Mouse (Mus musculus) liver, adult (tissue): ENCODE data around the gene Ypel4.
A peak's percentile ranks its signal among the peaks of the same experiment; 100 is the strongest.

Experiments
- GATA4 ChIP-seq: IDR thresholded peaks from 2 replicates; pipeline ENCODE4 v1.6.1; 2014; ENCODE audit warnings: mild to moderate bottlenecking, low read length; ENCODE audit not compliant: insufficient replicate concordance

The Ypel4 gene

DNA sequence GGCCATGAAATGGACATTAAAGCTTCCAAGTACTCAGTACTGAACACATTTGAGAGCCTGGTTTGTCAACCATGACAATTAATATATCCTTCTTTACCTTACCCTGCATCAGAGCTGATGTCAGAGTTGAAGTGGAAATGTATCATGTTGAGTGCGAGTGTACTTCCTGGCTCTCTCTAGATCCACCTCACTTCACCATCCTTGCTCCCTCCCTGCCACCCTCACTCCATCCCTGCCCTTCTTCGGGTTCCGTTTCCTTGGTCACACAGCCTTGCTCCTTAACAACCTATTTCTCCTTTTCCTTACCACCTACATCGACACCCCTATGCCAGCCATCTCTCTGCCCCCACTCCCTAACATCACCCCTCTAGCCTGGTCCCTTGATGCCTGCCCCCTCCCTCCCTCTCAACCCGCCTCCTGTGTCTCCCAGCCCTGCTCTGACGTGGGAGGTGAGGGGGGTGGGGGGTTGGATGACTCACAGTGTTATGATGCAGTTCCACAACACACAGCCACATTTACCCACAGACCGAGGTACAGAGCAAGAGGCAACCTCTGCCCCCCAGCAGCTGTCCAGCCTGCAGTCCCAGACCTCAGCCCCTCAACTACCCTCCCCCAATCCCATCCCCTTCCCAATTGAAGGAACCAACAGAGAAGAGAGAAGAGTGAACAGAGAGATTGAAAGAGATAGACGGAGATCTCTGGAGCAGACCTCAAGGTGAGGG lies at the start of gene Ypel4:
TSS of gene Ypel4 (plus strand) at position 480 of the 722 bp plus-strand sequence.
- no peak for TF ChIP-seq GATA4

DNA sequence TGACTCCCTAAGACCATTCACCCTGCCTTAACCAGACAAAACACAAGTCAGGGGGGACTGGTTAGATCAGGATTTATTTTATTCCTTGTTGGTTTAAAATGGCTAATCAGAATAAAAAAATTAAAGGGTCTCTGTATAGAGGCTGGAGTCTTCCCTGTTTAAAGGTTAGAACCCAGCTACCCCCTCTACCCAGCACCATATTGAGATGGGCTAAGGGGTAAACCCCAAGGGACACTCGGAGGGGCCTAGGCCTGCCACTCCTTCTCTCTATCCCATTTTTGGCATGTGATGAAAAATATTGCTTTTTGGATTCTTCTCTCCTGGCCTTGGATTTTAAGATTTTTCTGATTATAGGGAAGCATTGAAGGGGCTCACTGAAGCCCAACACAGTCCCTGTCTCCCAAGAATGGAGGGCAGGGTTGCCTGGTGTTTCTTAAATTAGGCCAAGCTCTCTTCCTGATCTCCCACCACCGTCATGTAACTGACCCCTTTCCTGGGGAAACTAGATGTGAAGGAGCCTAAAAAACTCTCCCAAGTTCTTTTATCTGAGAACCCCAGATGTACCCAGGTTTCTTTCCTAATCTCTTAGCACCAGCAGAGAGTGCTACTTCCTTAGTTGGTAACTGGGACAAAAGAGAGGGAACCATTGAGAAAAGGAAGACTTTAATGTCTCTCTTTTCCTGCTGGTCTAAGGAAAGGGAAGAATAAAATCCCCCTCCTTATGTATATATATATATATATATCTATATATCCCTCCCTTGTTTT lies 45.6 kb upstream of the Ypel4 start:
- no peak for TF ChIP-seq GATA4

DNA sequence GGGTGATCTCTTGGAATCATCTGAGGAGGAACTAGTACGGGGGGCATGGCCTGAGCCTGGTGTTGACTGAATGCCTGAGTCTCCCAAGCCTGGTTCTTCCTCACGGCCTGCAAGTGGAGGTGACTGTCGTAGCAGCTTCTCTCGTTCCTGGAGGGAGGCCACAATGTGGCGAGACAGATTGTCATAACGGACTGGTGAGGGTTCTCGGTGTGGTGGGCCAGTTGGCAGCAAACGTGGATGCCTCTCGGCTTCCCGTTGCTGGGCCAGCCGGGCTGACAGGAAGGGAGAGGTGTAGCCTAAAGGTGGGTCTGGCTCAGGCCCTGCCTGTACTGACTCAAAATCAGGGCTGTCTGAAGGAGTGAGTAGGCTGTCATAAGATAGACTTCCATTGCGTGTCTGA lies 43.8 kb upstream of the Ypel4 start:
- TF ChIP-seq GATA4, result no peak

DNA sequence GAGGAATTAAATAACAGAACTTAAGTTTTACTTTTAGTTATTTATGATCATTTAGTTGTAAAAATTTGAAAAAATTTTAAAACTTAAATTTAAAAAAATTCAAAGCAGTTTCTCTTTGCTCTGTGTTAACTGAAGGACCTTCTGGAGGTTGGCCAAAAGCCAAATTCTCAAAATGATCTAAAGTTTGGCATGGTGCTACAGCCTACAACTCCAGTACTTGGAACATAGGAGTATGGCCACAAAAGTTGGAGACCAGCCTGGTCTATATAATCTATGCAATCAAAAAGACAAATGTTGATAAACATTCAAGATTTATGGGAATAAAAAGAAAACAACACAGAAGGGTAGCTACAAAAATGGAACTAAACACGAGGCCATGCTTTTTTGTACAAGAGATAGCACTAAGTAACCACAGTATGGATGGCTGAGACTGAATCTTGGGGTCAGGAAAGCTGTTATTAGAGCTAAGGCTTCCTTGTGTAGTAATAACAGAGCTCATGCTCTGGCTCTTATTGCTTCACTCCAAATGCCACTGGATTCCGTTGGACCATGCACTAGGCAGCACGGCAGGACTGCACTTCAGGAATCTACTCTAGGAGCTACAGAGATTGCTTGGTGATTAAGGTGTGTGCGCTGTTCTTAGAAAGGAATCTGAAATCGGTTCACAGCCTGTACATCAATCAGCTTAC lies 38.7 kb upstream of the Ypel4 start:
- TF ChIP-seq GATA4, result no peak

DNA sequence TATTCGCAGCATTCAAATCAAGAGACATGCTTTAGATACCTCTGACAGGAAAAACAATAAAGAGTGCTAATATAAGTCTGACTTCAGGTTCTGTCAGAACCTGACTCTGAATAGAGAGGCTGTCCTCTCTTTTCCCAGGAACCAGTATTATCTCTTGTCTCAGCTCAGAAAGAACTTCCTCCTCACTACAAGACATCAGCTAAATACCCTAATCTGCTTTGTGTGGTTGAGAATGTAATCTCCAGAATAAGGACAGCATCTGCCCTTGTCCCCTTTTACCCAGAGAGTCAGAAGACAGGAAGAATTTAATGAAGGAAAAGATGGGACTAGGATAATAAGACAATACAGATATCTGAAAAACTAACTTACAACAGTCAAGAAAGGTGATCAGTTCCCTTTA lies 30.4 kb upstream of the Ypel4 start:
- no peak for TF ChIP-seq GATA4

DNA sequence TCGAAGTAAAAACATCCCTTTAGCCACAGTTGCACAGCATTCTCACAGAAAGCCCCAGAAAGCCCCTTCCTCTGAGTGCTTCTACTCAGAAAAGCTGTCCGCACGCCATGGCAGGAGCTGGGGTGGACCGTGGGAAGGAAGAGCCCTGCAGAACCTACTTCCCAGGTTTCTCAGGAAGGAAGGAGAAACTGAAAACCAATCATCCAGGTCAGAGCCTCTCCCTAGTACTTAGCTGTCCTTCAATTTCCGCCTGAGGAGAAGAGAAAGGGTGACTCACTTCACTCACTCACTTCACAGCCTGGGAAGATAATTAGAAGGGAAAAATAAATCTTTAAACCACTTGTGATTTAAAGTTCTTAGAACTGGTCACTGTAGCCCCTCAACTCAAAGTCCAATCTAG lies 29.5 kb upstream of the Ypel4 start:
- no peak for TF ChIP-seq GATA4

DNA sequence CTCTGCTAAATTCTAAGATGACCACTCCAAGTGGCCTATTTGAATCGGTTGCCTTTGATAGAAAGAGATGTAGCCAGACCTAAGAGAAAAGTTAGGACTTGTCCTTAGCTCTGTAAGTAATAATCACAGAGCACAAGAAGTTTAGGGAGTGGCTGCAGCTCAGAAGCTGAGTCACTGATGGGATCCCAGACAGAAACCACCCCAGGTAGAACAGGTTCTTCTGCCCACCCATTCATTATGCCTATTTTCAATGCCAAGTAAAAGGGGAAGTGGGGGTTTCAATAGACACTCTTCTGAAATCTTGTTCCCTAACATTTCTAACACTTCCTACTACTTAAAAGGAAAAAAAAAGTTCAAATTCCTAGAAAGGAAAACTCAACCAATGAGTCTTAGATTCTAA lies 28.6 kb upstream of the Ypel4 start:
- TF ChIP-seq GATA4, result no peak

DNA sequence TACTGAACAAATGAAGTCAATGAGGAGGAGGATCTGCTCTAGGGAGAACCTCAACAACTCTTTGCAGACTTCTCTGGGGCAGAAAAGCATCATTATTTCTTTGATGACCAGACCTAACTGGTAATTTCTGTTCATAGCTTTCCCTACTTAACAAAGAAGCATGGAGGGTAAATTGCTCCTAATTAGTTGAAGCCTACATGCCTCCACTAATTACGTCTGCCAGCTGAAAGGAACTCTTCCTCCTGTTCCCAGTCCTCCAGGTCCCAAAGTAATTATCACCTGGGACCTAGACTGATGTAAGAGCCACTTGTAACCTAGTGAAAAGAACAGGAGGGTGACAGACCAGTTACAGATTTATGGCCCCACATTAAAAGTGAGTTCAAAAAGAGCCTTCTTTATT lies 26.3 kb upstream of the Ypel4 start:
- no peak for TF ChIP-seq GATA4

DNA sequence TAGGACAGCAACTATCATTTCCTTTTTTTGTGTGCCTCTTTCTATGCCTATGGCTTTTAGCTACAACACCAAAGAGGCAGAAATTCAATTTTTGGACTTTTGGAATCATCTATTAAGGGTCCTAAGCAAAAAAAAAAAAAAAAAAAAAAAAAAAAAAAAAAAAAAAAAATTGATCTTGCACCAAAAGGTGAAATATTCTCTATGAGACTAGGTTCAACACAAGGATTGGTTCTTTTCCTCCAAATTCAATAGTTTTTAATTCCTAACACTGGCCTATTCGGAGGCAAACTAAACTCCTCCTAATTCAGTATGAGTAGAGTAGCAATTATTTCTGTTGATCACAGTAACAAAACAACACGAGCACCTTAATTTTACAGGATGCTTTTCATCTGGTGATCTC lies 22.0 kb upstream of the Ypel4 start:
- TF ChIP-seq GATA4, result no peak

DNA sequence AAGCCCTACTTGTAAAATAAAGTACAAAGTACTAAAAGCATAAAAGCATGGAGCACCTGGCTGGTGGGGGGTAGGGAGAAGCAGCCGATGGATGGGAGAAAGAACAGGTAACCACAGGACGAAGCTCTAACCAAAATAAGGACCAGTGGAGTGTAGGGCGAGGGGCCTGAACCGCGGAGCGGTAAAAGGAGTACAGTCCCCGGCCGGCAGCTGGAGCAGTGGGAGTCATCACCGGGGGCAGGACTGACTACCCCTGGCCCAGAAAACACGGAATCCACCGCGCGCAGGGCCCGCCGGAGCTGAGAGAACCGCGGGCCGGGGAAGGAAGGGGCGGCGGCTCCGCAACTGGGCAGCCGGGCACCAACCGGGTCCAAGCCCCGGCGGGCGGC lies 19.4 kb upstream of the Ypel4 start:
- no peak for TF ChIP-seq GATA4

DNA sequence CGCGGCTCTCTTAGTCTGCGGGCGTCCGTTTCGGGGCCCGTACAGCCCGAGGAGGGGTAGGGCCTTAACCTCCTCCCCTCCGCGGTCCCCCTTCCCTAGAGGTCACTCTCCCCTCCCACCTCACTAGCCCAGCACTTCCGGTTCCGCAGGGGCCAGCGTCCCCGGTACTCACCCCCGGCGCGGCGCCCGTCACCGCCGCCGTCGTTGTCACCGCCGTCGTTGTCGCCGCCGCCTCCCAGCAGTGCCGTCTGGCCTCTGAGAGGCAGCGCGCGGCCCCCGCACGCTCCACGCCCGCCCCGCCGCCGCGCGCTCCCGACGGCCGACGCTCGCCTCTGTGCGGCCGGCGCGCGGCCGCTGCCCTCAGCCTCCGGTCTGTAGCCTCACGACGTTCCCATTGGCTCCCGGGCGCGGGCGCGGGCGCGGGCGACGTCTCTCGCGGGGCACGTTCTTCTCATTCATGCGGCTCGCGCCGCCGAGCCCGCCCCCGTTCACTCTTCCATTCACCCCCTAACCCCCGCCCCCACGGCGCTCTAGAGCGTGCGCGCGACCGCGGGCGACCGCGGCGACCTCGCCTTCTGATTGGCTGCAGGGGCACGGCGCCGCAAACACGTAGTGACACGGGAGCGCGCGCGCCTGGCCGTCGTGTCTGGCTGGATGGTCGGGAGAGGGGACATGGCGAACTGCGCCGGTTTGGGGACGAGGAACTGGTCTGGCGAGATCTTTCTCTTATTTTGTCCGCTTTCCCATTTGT lies 18.9 kb upstream of the Ypel4 start, which contains the start of gene Zdhhc5:
TSS of gene Zdhhc5 (minus strand) at position 370 of the 751 bp plus-strand sequence.
- TF ChIP-seq GATA4, result 0 out of 2 replicates have a peak, but pooled peaks have one; percentile 22

DNA sequence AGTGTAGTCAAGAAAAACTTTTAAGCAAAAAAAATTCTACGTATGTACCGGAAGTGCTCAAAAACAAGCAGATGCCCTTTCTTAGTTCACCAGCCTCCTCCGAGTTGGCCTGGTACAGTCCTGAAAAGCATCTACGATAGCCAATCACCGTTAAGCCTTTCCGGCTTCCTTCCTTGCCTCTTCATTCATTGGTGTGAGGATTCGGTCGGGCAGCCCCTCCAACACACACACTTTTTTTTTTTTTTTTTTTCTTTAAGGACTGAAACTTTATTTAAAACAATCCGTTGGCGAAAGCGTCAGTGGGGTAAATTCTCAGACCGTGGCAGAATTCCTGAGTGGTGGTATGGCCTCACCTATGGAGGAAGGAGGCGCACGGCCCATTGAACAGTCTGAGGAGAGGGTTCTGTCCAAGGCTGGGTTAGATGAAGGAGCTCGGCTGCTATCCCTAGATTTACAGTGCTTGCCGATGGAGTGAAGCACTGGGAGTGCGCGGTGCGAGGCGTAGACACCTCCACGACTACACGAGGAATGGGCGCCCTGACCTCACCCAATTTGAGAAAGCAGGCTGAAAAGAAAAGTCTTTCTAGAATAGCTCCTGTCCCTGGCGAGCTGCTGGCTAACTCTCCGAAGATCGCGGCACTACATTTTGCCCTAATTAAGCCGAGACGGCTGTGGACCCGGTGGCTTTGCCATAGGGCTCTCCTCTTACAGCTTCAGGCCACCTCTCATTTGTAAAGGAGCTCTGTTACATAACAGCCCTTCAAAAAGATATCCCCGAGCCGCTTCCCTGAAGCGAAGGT lies 18.1 kb upstream of the Ypel4 start:
- TF ChIP-seq GATA4, result no peak

DNA sequence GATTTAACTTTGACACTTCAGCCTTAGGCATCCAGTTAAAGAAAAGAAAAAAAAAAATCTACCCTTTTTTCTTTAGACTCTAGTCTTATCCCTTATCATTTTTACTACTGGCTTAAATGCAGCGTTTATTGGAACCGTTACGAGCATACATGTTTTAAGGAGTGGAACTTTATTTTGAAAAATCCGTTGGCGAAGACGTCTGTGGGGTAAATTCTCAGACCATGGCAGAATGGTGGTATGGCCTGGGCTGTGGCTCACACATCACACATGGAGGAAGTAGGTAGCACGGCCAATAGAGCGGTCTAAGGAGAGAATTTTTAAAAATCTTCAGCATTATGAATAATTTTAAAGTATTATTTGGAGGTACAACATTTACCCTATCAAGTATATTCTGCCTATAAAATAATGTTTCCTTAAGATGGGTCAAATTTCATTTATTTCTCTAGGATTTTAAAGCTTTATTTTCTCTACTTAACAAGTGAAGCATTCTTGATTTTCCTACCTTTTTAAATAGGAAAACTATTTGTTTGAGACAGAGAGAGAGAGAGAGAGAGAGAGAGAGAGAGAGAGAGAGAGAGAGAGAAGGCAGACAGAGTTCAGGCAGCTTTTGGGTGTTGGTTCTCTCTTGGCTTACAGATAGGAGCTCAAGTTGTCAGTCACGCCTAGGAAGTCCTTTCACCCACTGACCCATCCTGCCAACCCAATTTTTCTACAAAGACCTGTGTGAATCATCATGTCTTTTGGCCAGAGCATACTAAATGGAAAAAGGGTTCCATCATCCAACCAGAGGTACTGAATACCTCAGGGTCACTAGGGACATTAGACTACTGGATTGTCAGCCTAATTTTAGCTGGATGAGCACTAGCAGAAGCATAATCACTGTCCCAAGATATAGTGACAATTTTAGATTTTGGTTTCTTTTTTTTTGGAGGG lies 17.2 kb upstream of the Ypel4 start:
- TF ChIP-seq GATA4, result no peak
